Mouse (Mus musculus): ENCODE measurements around the gene Bckdhb. TPM values are rescaled to one million over a fixed set of nuclear protein-coding genes. Genes with fewer than 3 reads are reported as not detected.
A peak's percentile ranks its signal among the peaks of the same experiment; 100 is the strongest.

The Bckdhb gene
- total RNA-seq, 2 experiments from 2014 or later: 38.1 to 39.1 TPM

- peak; percentile 21 for DNase-seq
Measured at GRCm38 (mm10) chr9:84109777-84110478, 185.0 kb downstream of the Bckdhb start.

GRCm38 (mm10) chr9:84110616-84111015 is 185.7 kb downstream of the Bckdhb start:
- DNase-seq: peak; percentile 40

- no peak for DNase-seq
Measured at GRCm38 (mm10) chr9:84112319-84112718, 187.4 kb downstream of the Bckdhb start.

GRCm38 (mm10) chr9:84112842-84113568 is 188.1 kb downstream of the Bckdhb start:
- DNase-seq: no peak

- DNase-seq: no peak
Measured at GRCm38 (mm10) chr9:84114254-84114653, 189.3 kb downstream of the Bckdhb start.

- DNase-seq: peak; percentile 44
Measured at GRCm38 (mm10) chr9:84117337-84117736, 192.4 kb downstream of the Bckdhb start.

GRCm38 (mm10) chr9:84124996-84125395 is 200.1 kb downstream of the Bckdhb start:
- DNase-seq: peak; percentile 21

- no peak for DNase-seq
Measured at GRCm38 (mm10) chr9:84130338-84130737, 205.4 kb downstream of the Bckdhb start.

GRCm38 (mm10) chr9:84135062-84135461 is 210.1 kb downstream of the Bckdhb start:
- no peak for DNase-seq

- no peak for DNase-seq
Measured at GRCm38 (mm10) chr9:84137192-84137591, 212.2 kb downstream of the Bckdhb start.

- DNase-seq: no peak
Measured at GRCm38 (mm10) chr9:84148124-84148523, 223.2 kb downstream of the Bckdhb start.

Other genes with a start within 250 kb of the Bckdhb start
- gene Elovl4, start 118.9 kb upstream of the Bckdhb start, total RNA-seq (2021): under 1 TPM; 0.88 to 0.92 TPM
- 10 to 100 TPM; 16.1 to 21.2 TPM for gene Ttk, start 90.5 kb upstream of the Bckdhb start, total RNA-seq (2021)